Mouse (Mus musculus) midbrain, embryonic 11.5 days (tissue): ENCODE data around the gene Cd37. TPM values are rescaled to one million over a fixed set of nuclear protein-coding genes. Genes with fewer than 3 reads are reported as not detected.
A peak's percentile ranks its signal among the peaks of the same experiment; 100 is the strongest.

Experiments used
- ATAC-seq: fragments of 200-750 bp; cut with Nextera tagmentation; 2 replicates; pipeline ENCODE4 v1.8.0; 2017; ENCODE audit warnings: moderate TSS enrichment, moderate library complexity; ENCODE audit not compliant: low FRiP score
- DNase-seq: peaks from one replicate; pipeline ENCODE4 v3.0.0; 2015; ENCODE audit warnings: low spot score; ENCODE audit errors: missing footprints
- H3K27ac ChIP-seq: fragments of 300-500 bp; sonication (generic); 2 replicates; pipeline ENCODE4 v1.5.1; 2014; ENCODE audit warnings: low read depth, low read length
- H3K27me3 ChIP-seq: fragments of 300-500 bp; sonication (generic); 2 replicates; pipeline ENCODE4 v1.6.1; 2014; ENCODE audit warnings: mild to moderate bottlenecking, low read length, moderate library complexity, mixed read lengths; ENCODE audit not compliant: control insufficient read depth, insufficient read depth
- H3K36me3 ChIP-seq: fragments of 300-500 bp; sonication (generic); 2 replicates; pipeline ENCODE4 v1.6.1; 2014; ENCODE audit warnings: mild to moderate bottlenecking, low read length, moderate library complexity, mixed read lengths; ENCODE audit not compliant: control insufficient read depth, insufficient read depth
- H3K4me1 ChIP-seq: fragments of 300-500 bp; sonication (generic); 2 replicates; pipeline ENCODE4 v1.6.1; 2014; ENCODE audit warnings: low read length; ENCODE audit not compliant: control insufficient read depth, insufficient read depth
- H3K4me2 ChIP-seq: fragments of 300-500 bp; sonication (generic); 2 replicates; pipeline ENCODE4 v1.6.1; 2014; ENCODE audit warnings: mild to moderate bottlenecking, moderate library complexity
- H3K4me3 ChIP-seq: fragments of 300-500 bp; sonication (generic); 2 replicates; pipeline ENCODE4 v1.5.1; 2014; ENCODE audit warnings: low read depth, low read length
- H3K9ac ChIP-seq: fragments of 300-500 bp; sonication (generic); 2 replicates; pipeline ENCODE4 v1.6.1; 2014; ENCODE audit warnings: low read length
- H3K9me3 ChIP-seq: fragments of 300-500 bp; sonication (generic); 2 replicates; pipeline ENCODE4 v1.6.1; 2016; ENCODE audit warnings: low read length; ENCODE audit not compliant: control insufficient read depth
- WGBS: fragments of 180-500 bp; shearing (Covaris S2); extraction: QIAGEN DNeasy Blood & Tissue Kit; methylation state at CpG from one replicate; pipeline ENCODE4 v1.1.7; 2014; 5-methylcytosine and 5-hydroxymethylcytosine counted together
- polyA plus RNA-seq: library from polyadenylated mRNA; unstranded; fragments of >200 nt; fragmentation: Nextera tagmentation; extraction: Ambion mirVana; gene quantifications from 2 replicates; pipeline ENCODE4 v1.2.1, GENCODE M21; 2014

Gene Cd37
- polyA plus RNA-seq: 0.81 and 0.97 TPM in 2 replicates

GRCm38 (mm10) chr7:45238723-45239496, at the start of gene Cd37:
Gene Cd37, minus strand, starts transcription at chr7:45239115.
- Histone ChIP-seq H3K4me3 (no peak within 1 kb of the TSS), H3K4me2 (no peak within 1 kb of the TSS), H3K4me1 (peaks cover 26% of the 10 kb centered on the region), H3K27ac (no peak within 1 kb of the TSS), H3K9me3 (no peaks in the 10 kb centered on the region), H3K27me3 (peaks cover 23% of the 10 kb centered on the region), H3K36me3 (no peaks in the 10 kb centered on the region), H3K9ac (no peak within 1 kb of the TSS)
- WGBS: 39% methylated on average over 20 of the region's 20 CpGs
- DNase-seq (no peak), ATAC-seq (no peak)

DNA sequence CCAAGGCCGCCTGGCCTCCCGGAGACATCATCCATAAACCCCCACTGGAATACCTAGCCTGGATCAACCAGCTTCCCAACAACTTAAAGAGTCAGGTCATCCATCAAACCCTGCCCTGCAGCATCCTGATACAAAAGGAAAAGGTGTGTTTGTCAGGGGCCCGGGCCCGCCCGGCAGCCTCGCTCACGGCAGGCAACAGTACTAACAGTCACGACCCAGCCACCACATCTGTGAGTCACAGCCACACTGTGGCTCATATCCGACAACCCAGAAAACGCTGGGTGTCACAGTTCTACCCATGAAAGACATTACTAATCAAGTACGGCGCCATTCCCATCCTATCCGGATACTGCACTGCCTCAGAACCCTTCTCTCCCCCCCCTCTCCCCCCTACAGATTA, 47.6 kb upstream of the Cd37 start:
- no peaks in the 10 kb centered on the region; the same call in 1 of the 2 replicates for H3K36me3 ChIP-seq
- 95% methylated on average over 13 of the region's 13 CpGs for WGBS
- H3K9ac ChIP-seq: no peak overlapping the region
- no peaks in the 10 kb centered on the region for H3K4me1 ChIP-seq
- peak; percentile 77 for DNase-seq
- no peak overlapping the region for H3K27ac ChIP-seq
- H3K9me3 ChIP-seq: no peaks in the 10 kb centered on the region
- H3K4me2 ChIP-seq: no peak overlapping the region
- no peaks in the 10 kb centered on the region for H3K27me3 ChIP-seq
- no peak for ATAC-seq
- no peak overlapping the region for H3K4me3 ChIP-seq

DNA sequence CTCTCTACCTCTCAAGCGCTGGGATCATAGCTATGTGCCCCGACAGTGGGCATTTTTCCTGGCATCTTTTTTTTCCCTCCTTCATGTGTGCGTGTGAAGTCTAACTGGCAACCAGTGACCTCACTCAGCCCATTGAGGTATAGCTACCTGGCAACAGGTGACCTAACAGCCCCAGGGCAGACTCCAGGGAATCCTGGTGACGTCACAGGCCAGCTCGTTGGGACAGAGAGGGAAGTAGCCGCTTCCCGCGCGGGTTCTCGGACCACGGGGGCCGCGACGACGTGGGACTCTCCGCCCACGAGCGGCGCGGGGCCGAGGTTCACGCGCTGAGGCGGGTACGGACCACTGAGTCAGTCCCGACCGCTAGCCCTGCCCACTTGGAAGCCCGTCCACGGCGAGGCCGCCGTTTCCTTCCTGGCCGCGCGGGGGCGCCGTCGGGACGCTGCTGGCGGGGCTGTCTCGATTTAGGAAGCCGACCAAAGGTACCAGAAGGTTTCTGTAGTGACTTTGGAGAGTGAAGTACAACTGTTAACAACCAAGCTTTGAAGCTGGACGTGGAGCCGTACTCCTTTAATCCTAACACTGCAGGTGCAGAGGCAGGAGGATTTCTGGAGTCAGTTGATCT, 38.3 kb upstream of the Cd37 start, which contains the start of gene Slc6a21:
Slc6a21 (plus strand) TSS at position 378 of the 625 bp plus-strand sequence.
- H3K36me3 ChIP-seq: no peaks in the 10 kb centered on the region
- 0 out of 2 replicates have a peak, but pooled peaks cover 3% of the 10 kb centered on the region for H3K4me1 ChIP-seq
- DNase-seq (peak; percentile 96), ATAC-seq (no peak)
- H3K9ac ChIP-seq: peak within 1 kb of the TSS; percentile 48
- H3K27me3 ChIP-seq: no peaks in the 10 kb centered on the region
- H3K4me2 ChIP-seq: peak within 1 kb of the TSS; percentile 46
- no peaks in the 10 kb centered on the region for H3K9me3 ChIP-seq
- H3K4me3 ChIP-seq: peak within 1 kb of the TSS; percentile 23
- no peak within 1 kb of the TSS for H3K27ac ChIP-seq
- 7% methylated on average over 44 of the region's 44 CpGs for WGBS

- Histone ChIP-seq H3K9me3 (no peaks in the 10 kb centered on the region; the same call in 1 of the 2 replicates), H3K9ac (no peak overlapping the region), H3K27me3 (no peaks in the 10 kb centered on the region), H3K4me3 (no peak overlapping the region), H3K4me1 (0 out of 2 replicates have a peak, but pooled peaks cover 3% of the 10 kb centered on the region), H3K36me3 (no peaks in the 10 kb centered on the region), H3K27ac (no peak overlapping the region), H3K4me2 (no peak overlapping the region)
- ATAC-seq (no peak), DNase-seq (no peak)
- WGBS: 88% methylated on average over 8 of the region's 8 CpGs
Measured at GRCm38 (mm10) chr7:45273672-45274071, 34.8 kb upstream of the Cd37 start.

GRCm38 (mm10) chr7:45272786-45273412, 34.0 kb upstream of the Cd37 start:
- 0 out of 2 replicates have a peak, but pooled peaks cover 3% of the 10 kb centered on the region for H3K4me1 ChIP-seq
- no peak overlapping the region for H3K27ac ChIP-seq
- H3K36me3 ChIP-seq: no peaks in the 10 kb centered on the region
- no peaks in the 10 kb centered on the region for H3K27me3 ChIP-seq
- H3K4me3 ChIP-seq: no peak overlapping the region
- H3K4me2 ChIP-seq: no peak overlapping the region
- H3K9me3 ChIP-seq: no peaks in the 10 kb centered on the region; the same call in 1 of the 2 replicates
- ATAC-seq: no peak
- WGBS: 69% methylated on average over 10 of the region's 10 CpGs
- no peak overlapping the region for H3K9ac ChIP-seq
- DNase-seq: no peak

DNA sequence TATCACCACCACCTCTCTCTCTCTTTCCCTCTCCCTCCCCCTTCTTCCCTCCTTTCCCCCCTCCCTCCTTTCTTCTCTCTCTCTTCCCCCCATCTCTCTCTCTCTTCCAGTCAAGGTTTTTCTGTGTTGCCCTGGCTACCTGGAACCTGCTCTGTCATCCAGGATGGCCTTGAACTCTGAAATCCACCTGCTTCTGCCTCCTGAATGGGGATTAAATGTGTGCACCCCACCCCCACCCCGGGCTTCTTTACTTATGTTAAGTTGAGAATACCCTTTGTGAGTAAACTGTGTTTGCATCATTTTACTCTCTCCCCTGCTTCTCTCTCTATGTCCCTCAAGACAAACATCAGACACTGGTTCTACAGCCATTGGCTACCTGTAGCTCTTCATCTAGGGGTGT, 26.6 kb upstream of the Cd37 start:
- no peak for DNase-seq
- no peaks in the 10 kb centered on the region for H3K36me3 ChIP-seq
- H3K4me3 ChIP-seq: no peak overlapping the region
- H3K9ac ChIP-seq: no peak overlapping the region
- H3K4me2 ChIP-seq: no peak overlapping the region
- 74% methylated on average over 1 of the region's 1 CpGs for WGBS
- H3K27ac ChIP-seq: no peak overlapping the region
- no peaks in the 10 kb centered on the region for H3K27me3 ChIP-seq
- no peaks in the 10 kb centered on the region for H3K9me3 ChIP-seq
- no peak for ATAC-seq
- H3K4me1 ChIP-seq: no peaks in the 10 kb centered on the region

DNA sequence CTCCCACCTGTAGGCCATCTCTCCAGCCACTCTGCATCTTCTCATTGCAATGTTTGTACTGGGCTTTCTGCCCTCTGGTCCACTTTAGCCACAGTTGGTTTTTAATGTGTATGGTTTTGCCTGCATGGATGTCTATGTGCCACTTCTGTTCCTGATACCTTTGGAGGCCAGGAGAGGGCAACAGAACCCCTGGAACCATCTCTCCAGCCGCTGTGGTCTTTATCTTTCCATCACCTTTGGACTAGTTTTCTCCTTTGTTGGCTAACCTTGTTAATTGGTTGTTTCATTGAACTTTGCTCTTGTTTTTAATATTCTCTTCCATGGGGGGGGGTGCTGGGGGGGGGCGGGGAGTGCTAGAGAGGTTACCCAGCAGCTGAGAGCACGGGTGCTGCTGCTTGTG, 25.4 kb upstream of the Cd37 start:
- DNase-seq (peak; percentile 69), ATAC-seq (no peak)
- H3K27me3 ChIP-seq: no peaks in the 10 kb centered on the region
- 68% methylated on average over 3 of the region's 3 CpGs for WGBS
- H3K36me3 ChIP-seq: no peaks in the 10 kb centered on the region
- no peak overlapping the region for H3K27ac ChIP-seq
- no peak overlapping the region for H3K4me2 ChIP-seq
- H3K9ac ChIP-seq: no peak overlapping the region
- H3K9me3 ChIP-seq: no peaks in the 10 kb centered on the region
- H3K4me1 ChIP-seq: no peaks in the 10 kb centered on the region
- no peak overlapping the region for H3K4me3 ChIP-seq

- DNase-seq (peak; percentile 37), ATAC-seq (no peak)
- no peaks in the 10 kb centered on the region for H3K9me3 ChIP-seq
Measured at GRCm38 (mm10) chr7:45263006-45263607, 24.2 kb upstream of the Cd37 start.

More at GRCm38 (mm10) chr7:45263006-45263607, 24.2 kb upstream of the Cd37 start:
- Histone ChIP-seq H3K4me3 (no peak overlapping the region), H3K36me3 (no peaks in the 10 kb centered on the region), H3K4me1 (no peaks in the 10 kb centered on the region), H3K27me3 (no peaks in the 10 kb centered on the region), H3K27ac (no peak overlapping the region), H3K4me2 (no peak overlapping the region), H3K9ac (no peak overlapping the region)
- 73% methylated on average over 7 of the region's 7 CpGs for WGBS
